Mouse (Mus musculus) hindbrain, embryonic 14.5 days (tissue): ENCODE results near the gene Klf16. TPM values are rescaled to one million over a fixed set of nuclear protein-coding genes. Genes with fewer than 3 reads are reported as not detected.

Source experiments
- ATAC-seq: fragments of 200-750 bp; cut with Nextera tagmentation; 2 replicates; pipeline ENCODE4 v1.8.0; 2017; ENCODE audit warnings: moderate number of reproducible peaks, mild to moderate bottlenecking, moderate TSS enrichment, moderate library complexity; ENCODE audit not compliant: low FRiP score
- DNase-seq: peaks from one replicate; pipeline ENCODE4 v3.0.0-alpha.2; 2015; ENCODE audit warnings: low spot score
- H3K27ac ChIP-seq: fragments of 300-500 bp; sonication (generic); 2 replicates; pipeline ENCODE4 v1.5.1; 2014; ENCODE audit warnings: mild to moderate bottlenecking, moderate library complexity
- H3K27me3 ChIP-seq: fragments of 300-500 bp; sonication (generic); 2 replicates; pipeline ENCODE4 v1.6.1; 2014; ENCODE audit warnings: mild to moderate bottlenecking, low read length, mixed read lengths; ENCODE audit not compliant: control insufficient read depth, insufficient read depth
- H3K36me3 ChIP-seq: fragments of 300-500 bp; sonication (generic); replicated peaks from 2 replicates; pipeline ENCODE4 v1.6.1; 2014; ENCODE audit not compliant: control insufficient read depth, insufficient read depth
- H3K4me1 ChIP-seq: fragments of 300-500 bp; sonication (generic); replicated peaks from 2 replicates; pipeline ENCODE4 v1.6.1; 2014; ENCODE audit warnings: antibody characterized with exemption, low read length, mixed read lengths; ENCODE audit not compliant: control insufficient read depth, insufficient read depth
- H3K4me2 ChIP-seq: fragments of 300-500 bp; sonication (generic); replicated peaks from 2 replicates; pipeline ENCODE4 v1.6.1; 2014; ENCODE audit warnings: mild to moderate bottlenecking, moderate library complexity
- H3K4me3 ChIP-seq: fragments of 300-500 bp; sonication (generic); replicated peaks from 2 replicates; pipeline ENCODE4 v1.5.1; 2014; ENCODE audit warnings: mild to moderate bottlenecking, low read length
- H3K9ac ChIP-seq: fragments of 300-500 bp; sonication (generic); 2 replicates; pipeline ENCODE4 v1.6.1; 2014
- H3K9me3 ChIP-seq: fragments of 300-500 bp; sonication (generic); 2 replicates; pipeline ENCODE4 v1.6.1; 2016; ENCODE audit warnings: low read length; ENCODE audit not compliant: control insufficient read depth
- WGBS: fragments of 180-500 bp; shearing (Covaris S2); extraction: QIAGEN DNeasy Blood & Tissue Kit; methylation state at CpG from one replicate; pipeline ENCODE4 v1.1.7; 2014; 5-methylcytosine and 5-hydroxymethylcytosine counted together
- polyA plus RNA-seq: library from polyadenylated mRNA; unstranded; fragments of >200 nt; fragmentation: Nextera tagmentation; extraction: Ambion mirVana; gene quantifications from 2 replicates; pipeline ENCODE4 v1.2.1, GENCODE M21; 2014

The Klf16 gene
- polyA plus RNA-seq, 1 experiment from 2014 or later, result 5.1 TPM

GRCm38 (mm10) chr10:80570419-80570818 is 6.7 kb downstream of the Klf16 start:
- Histone ChIP-seq H3K4me1 (peaks cover 40% of the 10 kb centered on the region), H3K27ac (0 out of 2 replicates have a peak overlapping the region, but pooled peaks have one; percentile 14), H3K4me2 (peak overlapping the region; percentile 37; the same call in 1 of the 2 replicates), H3K27me3 (no peaks in the 10 kb centered on the region), H3K9me3 (no peaks in the 10 kb centered on the region), H3K4me3 (no peak overlapping the region), H3K9ac (0 out of 2 replicates have a peak overlapping the region, but pooled peaks have one; percentile 16), H3K36me3 (peaks cover 13% of the 10 kb centered on the region)
- 90% methylated on average over 10 of the region's 10 CpGs for WGBS
- no peak for DNase-seq
- no peak for ATAC-seq

- DNase-seq (no peak), ATAC-seq (no peak)
- no peak overlapping the region for H3K4me3 ChIP-seq
- H3K4me2 ChIP-seq, result no peak overlapping the region
- H3K9me3 ChIP-seq, result no peaks in the 10 kb centered on the region
- H3K4me1 ChIP-seq, result peaks cover 34% of the 10 kb centered on the region
- H3K27ac ChIP-seq, result no peak overlapping the region
- H3K9ac ChIP-seq, result no peak overlapping the region
- WGBS, result 38% methylated on average over 10 of the region's 10 CpGs
- H3K36me3 ChIP-seq, result peaks cover 13% of the 10 kb centered on the region
- no peaks in the 10 kb centered on the region for H3K27me3 ChIP-seq
Observed at GRCm38 (mm10) chr10:80569664-80570066, 7.5 kb downstream of the Klf16 start.

GRCm38 (mm10) chr10:80568876-80569275 is 8.2 kb downstream of the Klf16 start:
- DNase-seq, result no peak
- no peak for ATAC-seq
- Histone ChIP-seq H3K9me3 (no peaks in the 10 kb centered on the region), H3K4me1 (peaks cover 26% of the 10 kb centered on the region), H3K36me3 (peaks cover 13% of the 10 kb centered on the region), H3K9ac (0 out of 2 replicates have a peak overlapping the region, but pooled peaks have one; percentile 16), H3K4me2 (no peak overlapping the region), H3K27ac (no peak overlapping the region), H3K4me3 (no peak overlapping the region), H3K27me3 (no peaks in the 10 kb centered on the region)
- 96% methylated on average over 29 of the region's 29 CpGs for WGBS

- peak overlapping the region; percentile 34; the same call in 1 of the 2 replicates for H3K9ac ChIP-seq
- peak overlapping the region; percentile 41 for H3K4me2 ChIP-seq
- peak; percentile 85 for DNase-seq
- peak overlapping the region; percentile 68 for H3K27ac ChIP-seq
- ATAC-seq, result peak; percentile 63
- no peak overlapping the region for H3K4me3 ChIP-seq
- no peaks in the 10 kb centered on the region for H3K9me3 ChIP-seq
- 8% methylated on average over 17 of the region's 17 CpGs for WGBS
- H3K27me3 ChIP-seq, result no peaks in the 10 kb centered on the region
- peaks cover 13% of the 10 kb centered on the region for H3K36me3 ChIP-seq
- peaks cover 34% of the 10 kb centered on the region for H3K4me1 ChIP-seq
Observed at GRCm38 (mm10) chr10:80566375-80567092, 10.6 kb downstream of the Klf16 start.

GRCm38 (mm10) chr10:80561116-80561944 is 15.8 kb downstream of the Klf16 start, which contains the start of gene Rexo1:
Gene Rexo1 (minus strand): TSS chr10:80561560.
- ATAC-seq (peak; percentile 87), DNase-seq (peak; percentile 93)
- H3K27me3 ChIP-seq, result no peaks in the 10 kb centered on the region
- peak within 1 kb of the TSS; percentile 90 for H3K4me2 ChIP-seq
- WGBS, result under 1% methylated on average over 71 of the region's 72 CpGs
- peaks cover 30% of the 10 kb centered on the region for H3K4me1 ChIP-seq
- H3K27ac ChIP-seq, result peak within 1 kb of the TSS; percentile 93
- peak within 1 kb of the TSS; percentile 97 for H3K9ac ChIP-seq
- H3K9me3 ChIP-seq, result no peaks in the 10 kb centered on the region
- no peaks in the 10 kb centered on the region; the same call in 1 of the 2 replicates for H3K36me3 ChIP-seq
- H3K4me3 ChIP-seq, result peak within 1 kb of the TSS; percentile 99

GRCm38 (mm10) chr10:80560621-80561020 is 16.5 kb downstream of the Klf16 start:
- Histone ChIP-seq H3K9me3 (no peaks in the 10 kb centered on the region), H3K36me3 (no peaks in the 10 kb centered on the region; the same call in 1 of the 2 replicates), H3K4me3 (peak overlapping the region; percentile 99), H3K4me2 (peak overlapping the region; percentile 90), H3K27me3 (no peaks in the 10 kb centered on the region), H3K27ac (peak overlapping the region; percentile 93; the same call in 1 of the 2 replicates), H3K4me1 (peaks cover 28% of the 10 kb centered on the region), H3K9ac (peak overlapping the region; percentile 97)
- no peak; the same call in 1 of the 2 replicates for ATAC-seq
- DNase-seq, result no peak
- 4% methylated on average over 13 of the region's 13 CpGs for WGBS

GRCm38 (mm10) chr10:80559431-80559830 is 17.7 kb downstream of the Klf16 start:
- Histone ChIP-seq H3K27ac (no peak overlapping the region), H3K36me3 (no peaks in the 10 kb centered on the region), H3K9ac (peak overlapping the region; percentile 17; the same call in 1 of the 2 replicates), H3K9me3 (no peaks in the 10 kb centered on the region), H3K4me3 (no peak overlapping the region), H3K4me1 (peaks cover 28% of the 10 kb centered on the region), H3K4me2 (no peak overlapping the region), H3K27me3 (no peaks in the 10 kb centered on the region)
- 94% methylated on average over 7 of the region's 7 CpGs for WGBS
- DNase-seq (no peak), ATAC-seq (no peak)

GRCm38 (mm10) chr10:80557346-80557965 is 19.7 kb downstream of the Klf16 start:
- Histone ChIP-seq H3K9ac (no peak overlapping the region), H3K4me1 (peaks cover 22% of the 10 kb centered on the region), H3K36me3 (no peaks in the 10 kb centered on the region), H3K4me2 (no peak overlapping the region), H3K27me3 (no peaks in the 10 kb centered on the region), H3K27ac (no peak overlapping the region), H3K9me3 (no peaks in the 10 kb centered on the region), H3K4me3 (no peak overlapping the region)
- peak; percentile 73 for DNase-seq
- 38% methylated on average over 5 of the region's 5 CpGs for WGBS
- no peak for ATAC-seq
